Mouse (Mus musculus) MEL (cell line): ENCODE results near the gene Bmp2. TPM values are rescaled to one million over a fixed set of nuclear protein-coding genes. Genes with fewer than 3 reads are reported as not detected.

ENCODE experiments used
- DNase-seq: peaks from one replicate; pipeline ENCODE4 v3.0.0; 2011; ENCODE audit warnings: low read depth, low spot score
- H3K27ac ChIP-seq: 2 replicates; pipeline ENCODE4 v1.5.1; 2012; ENCODE audit warnings: low read depth, mild to moderate bottlenecking, control low read depth, low read length, moderate library complexity; ENCODE audit not compliant: control insufficient read depth
- H3K27me3 ChIP-seq, 2 experiments: fragments of 150-350 bp in 1 of 2; sonication (generic) in 1 of 2; 2 replicates each; pipeline ENCODE4 v1.6.1; 2012; ENCODE audit warnings: low read length in 2 of 2, mild to moderate bottlenecking in 2 of 2, improper control_type of control experiment in 1 of 2, moderate library complexity in 1 of 2; ENCODE audit not compliant: insufficient read depth in 2 of 2, control insufficient read depth in 1 of 2
- H3K36me3 ChIP-seq, 2 experiments: 2 replicates each; pipeline ENCODE4 v1.6.1; 2012 to 2014; ENCODE audit warnings: low read length in 2 of 2, improper control_type of control experiment in 1 of 2, inconsistent platforms in 1 of 2, mild to moderate bottlenecking in 1 of 2; ENCODE audit not compliant: insufficient read depth in 2 of 2, control insufficient read depth in 1 of 2
- H3K4me1 ChIP-seq, 2 experiments: fragments of 150-350 bp in 1 of 2; sonication (generic) in 1 of 2; 2 replicates each; pipeline ENCODE4 v1.6.1; 2012; ENCODE audit warnings: low read length in 2 of 2, improper control_type of control experiment in 1 of 2, mild to moderate bottlenecking in 1 of 2; ENCODE audit not compliant: insufficient read depth in 2 of 2, control insufficient read depth in 1 of 2
- H3K4me3 ChIP-seq, 2 experiments: fragments of 150-350 bp in 1 of 2; sonication (generic) in 1 of 2; 2 replicates each; pipeline ENCODE4 v1.5.1; 2012; ENCODE audit warnings: low read depth in 2 of 2, low read length in 2 of 2, mild to moderate bottlenecking in 2 of 2, moderate library complexity in 2 of 2, control low read depth in 1 of 2, improper control_type of control experiment in 1 of 2; ENCODE audit not compliant: control insufficient read depth in 1 of 2, insufficient read depth in 1 of 2
- H3K79me2 ChIP-seq: 2 replicates; pipeline ENCODE4 v1.6.1; 2012; ENCODE audit warnings: mild to moderate bottlenecking, low read length, moderate library complexity; ENCODE audit not compliant: control insufficient read depth, poor library complexity, insufficient read depth
- H3K9ac ChIP-seq: 2 replicates; pipeline ENCODE4 v1.6.1; 2012; ENCODE audit warnings: low read depth, mild to moderate bottlenecking, control low read depth, low read length, moderate library complexity; ENCODE audit not compliant: control insufficient read depth, poor library complexity, severe bottlenecking
- H3K9me3 ChIP-seq: fragments of 150-350 bp; sonication (generic); replicated peaks from 2 replicates; pipeline ENCODE4 v1.6.1; 2012; ENCODE audit warnings: mild to moderate bottlenecking, low read length, improper control_type of control experiment, moderate library complexity; ENCODE audit not compliant: insufficient read depth
- BHLHE40 ChIP-seq: IDR thresholded peaks from 2 replicates; pipeline ENCODE4 v1.6.1; 2012; ENCODE audit warnings: low read depth, mild to moderate bottlenecking, inconsistent platforms, low read length, improper control_type of control experiment, borderline replicate concordance
- CHD2 ChIP-seq: IDR thresholded peaks from 2 replicates; pipeline ENCODE4 v1.6.1; 2011; ENCODE audit warnings: low read length, improper control_type of control experiment
- CTCF ChIP-seq, 3 experiments: IDR thresholded peaks in 2 of 3; conservative IDR thresholded peaks in 1 of 3; 2 replicates each; pipeline ENCODE4 v1.5.1; 2011 to 2012; ENCODE audit warnings: low read length in 3 of 3, low read depth in 2 of 3, mild to moderate bottlenecking in 2 of 3, improper control_type of control experiment in 1 of 3, inconsistent platforms in 1 of 3, mixed read lengths in 1 of 3, moderate library complexity in 1 of 3; ENCODE audit not compliant: control insufficient read depth in 1 of 3, insufficient read depth in 1 of 3, poor library complexity in 1 of 3, severe bottlenecking in 1 of 3
- E2F4 ChIP-seq: IDR thresholded peaks from 2 replicates; pipeline ENCODE4 v1.6.1; 2011; ENCODE audit warnings: low read depth, low read length, improper control_type of control experiment, borderline replicate concordance
- ELF1 ChIP-seq: IDR thresholded peaks from 2 replicates; pipeline ENCODE4 v1.6.1; 2014; ENCODE audit warnings: low read depth, mild to moderate bottlenecking, inconsistent platforms, low read length, improper control_type of control experiment, moderate library complexity
- EP300 ChIP-seq, 2 experiments: IDR thresholded peaks; 2 replicates each; pipeline ENCODE4 v1.6.1; 2011; ENCODE audit warnings: improper control_type of control experiment in 2 of 2, low read length in 2 of 2, low read depth in 1 of 2, mild to moderate bottlenecking in 1 of 2
- ETS1 ChIP-seq: IDR thresholded peaks from 2 replicates; pipeline ENCODE4 v1.6.1; 2012; ENCODE audit warnings: low read depth, mild to moderate bottlenecking, inconsistent platforms, low read length, improper control_type of control experiment, moderate library complexity
- GABPA ChIP-seq: IDR thresholded peaks from 2 replicates; pipeline ENCODE4 v1.6.1; 2012; ENCODE audit warnings: low read depth, mild to moderate bottlenecking, inconsistent platforms, low read length, improper control_type of control experiment, moderate library complexity
- GATA1 ChIP-seq: IDR thresholded peaks from 2 replicates; pipeline ENCODE4 v1.6.1; 2011; ENCODE audit warnings: low read depth, low read length, improper control_type of control experiment
- HCFC1 ChIP-seq: IDR thresholded peaks from 2 replicates; pipeline ENCODE4 v1.6.1; 2012; ENCODE audit warnings: low read depth, mild to moderate bottlenecking, inconsistent platforms, low read length, improper control_type of control experiment, moderate library complexity
- JUND ChIP-seq: IDR thresholded peaks from 2 replicates; pipeline ENCODE4 v1.6.1; 2011; ENCODE audit warnings: low read depth, mild to moderate bottlenecking, improper control_type of control experiment, low read length
- KAT2A ChIP-seq: conservative IDR thresholded peaks from 2 replicates; pipeline ENCODE4 v1.6.1; 2012; ENCODE audit warnings: low read depth, low read length, improper control_type of control experiment, inconsistent platforms
- MEF2A ChIP-seq: IDR thresholded peaks from 2 replicates; pipeline ENCODE4 v1.6.1; 2014; ENCODE audit warnings: low read depth, mild to moderate bottlenecking, inconsistent platforms, low read length, improper control_type of control experiment; ENCODE audit not compliant: poor library complexity, insufficient replicate concordance, severe bottlenecking; ENCODE audit errors: extremely low read depth
- MYB ChIP-seq: IDR thresholded peaks from 2 replicates; pipeline ENCODE4 v1.6.1; 2011; ENCODE audit warnings: mild to moderate bottlenecking, low read depth, low read length, improper control_type of control experiment
- NELFE ChIP-seq: IDR thresholded peaks from 2 replicates; pipeline ENCODE4 v1.6.1; 2011; ENCODE audit warnings: low read depth, low read length, improper control_type of control experiment
- NRF1 ChIP-seq: IDR thresholded peaks from 2 replicates; pipeline ENCODE4 v1.6.1; 2014; ENCODE audit warnings: low read depth, mild to moderate bottlenecking, inconsistent platforms, low read length, improper control_type of control experiment, moderate library complexity; ENCODE audit not compliant: poor library complexity, insufficient read depth, severe bottlenecking
- POLR2AphosphoS2 ChIP-seq: IDR thresholded peaks from 2 replicates; pipeline ENCODE4 v1.6.1; 2011; ENCODE audit warnings: low read length, improper control_type of control experiment
- POLR2AphosphoS5 ChIP-seq: IDR thresholded peaks from 2 replicates; pipeline ENCODE4 v1.6.1; 2012; ENCODE audit warnings: low read depth, borderline replicate concordance, mild to moderate bottlenecking, inconsistent platforms, low read length, moderate library complexity, mixed read lengths
- RCOR1 ChIP-seq: IDR thresholded peaks from 2 replicates; pipeline ENCODE4 v1.6.1; 2012; ENCODE audit warnings: low read depth, mild to moderate bottlenecking, inconsistent platforms, low read length, improper control_type of control experiment
- SIN3A ChIP-seq: IDR thresholded peaks from 2 replicates; pipeline ENCODE4 v1.6.1; 2012; ENCODE audit warnings: low read length, improper control_type of control experiment, inconsistent platforms
- SMC3 ChIP-seq: IDR thresholded peaks from 2 replicates; pipeline ENCODE4 v1.6.1; 2011; ENCODE audit warnings: low read depth, low read length, improper control_type of control experiment
- TBP ChIP-seq: IDR thresholded peaks from 2 replicates; pipeline ENCODE4 v1.8.0; 2011; ENCODE audit warnings: low read depth, low read length, improper control_type of control experiment
- TCF12 ChIP-seq: IDR thresholded peaks from 2 replicates; pipeline ENCODE4 v1.6.1; 2014; ENCODE audit warnings: low read depth, mild to moderate bottlenecking, inconsistent platforms, low read length, improper control_type of control experiment, moderate library complexity
- UBTF ChIP-seq: IDR thresholded peaks from 2 replicates; pipeline ENCODE4 v1.6.1; 2012; ENCODE audit warnings: low read depth, mild to moderate bottlenecking, inconsistent platforms, low read length, improper control_type of control experiment, moderate library complexity, borderline replicate concordance; ENCODE audit not compliant: insufficient read depth
- USF1 ChIP-seq: IDR thresholded peaks from 2 replicates; pipeline ENCODE4 v1.6.1; 2014; ENCODE audit warnings: low read depth, mild to moderate bottlenecking, inconsistent platforms, low read length, improper control_type of control experiment, moderate library complexity
- USF2 ChIP-seq, 2 experiments: IDR thresholded peaks; 2 replicates each; pipeline ENCODE4 v1.6.1; 2011 to 2012; ENCODE audit warnings: improper control_type of control experiment in 2 of 2, low read length in 2 of 2, borderline replicate concordance in 1 of 2, inconsistent platforms in 1 of 2, low read depth in 1 of 2, mild to moderate bottlenecking in 1 of 2; ENCODE audit not compliant: insufficient read depth in 1 of 2
- ZC3H11A ChIP-seq: IDR thresholded peaks from 2 replicates; pipeline ENCODE4 v1.6.1; 2012; ENCODE audit warnings: low read depth, mild to moderate bottlenecking, inconsistent platforms, low read length, improper control_type of control experiment
- ZMIZ1 ChIP-seq: IDR thresholded peaks from 2 replicates; pipeline ENCODE4 v1.6.1; 2012; ENCODE audit warnings: low read depth, mild to moderate bottlenecking, inconsistent platforms, low read length, improper control_type of control experiment, moderate library complexity
- ZNF384 ChIP-seq: IDR thresholded peaks from 2 replicates; pipeline ENCODE4 v1.6.1; 2012; ENCODE audit warnings: low read depth, mild to moderate bottlenecking, inconsistent platforms, low read length, improper control_type of control experiment
- polyA plus RNA-seq, 2 experiments: library from polyadenylated mRNA; stranded (reverse) in 1 of 2; unstranded in 1 of 2; fragments of >175 nt in 1 of 2; fragments of >200 nt in 1 of 2; gene quantifications; 2 replicates each; pipeline versions ENCODE4 v1.2.1 to v1.2.4; 2012; ENCODE audit warnings: low replicate concordance in 2 of 2, low read depth in 1 of 2; ENCODE audit not compliant: insufficient read length in 2 of 2, insufficient read depth in 1 of 2, missing spikeins in 1 of 2
- total RNA-seq: library from RNA; depleted of rRNA; stranded (reverse); fragments of 300-350 nt; gene quantifications from 2 replicates; pipeline ENCODE4 v1.2.3, GENCODE M21; 2012

Bmp2 gene
- total and polyA plus RNA-seq, 3 experiments, result not detected

- Histone ChIP-seq H3K27ac (no peak overlapping the region), H3K79me2 (no peaks in the 10 kb centered on the region), H3K9ac (no peak overlapping the region), H3K4me3 (0 out of 4 replicates have a peak overlapping the region, but pooled peaks of 1 of the 2 experiments have one; percentile 35), H3K27me3 (no peaks in the 10 kb centered on the region), H3K4me1 (peaks cover 10 to 16% of the 10 kb centered on the region in 2 experiments), H3K9me3 (no peaks in the 10 kb centered on the region), H3K36me3 (peaks cover 0 to 18% of the 10 kb centered on the region in 2 experiments; a peak in 2 of 4 replicates)
- DNase-seq, result peak; percentile 20
- TF ChIP-seq GABPA, result no peak
- peak; percentile 67 for TF ChIP-seq ETS1
- TF ChIP-seq CHD2, result no peak
- TF ChIP-seq ELF1, result no peak
- no peak for TF ChIP-seq MYB
- TF ChIP-seq USF1, result no peak
- no peak for TF ChIP-seq ZMIZ1
- TF ChIP-seq CTCF (IDR thresholded peaks at IDR 0.05 in 2 of 3, conservative IDR thresholded peaks at IDR 0.05 in 1 of 3; ENCODE audit: control insufficient read depth in 1 of 3, insufficient read depth in 1 of 3, low read depth in 2 of 3, low read length in 3 of 3, poor library complexity in 1 of 3, severe bottlenecking in 1 of 3), result no peak
- 0 out of 2 replicates have a peak, but pooled peaks have one; percentile 13 for TF ChIP-seq RCOR1
- no peak for TF ChIP-seq UBTF
- no peak for TF ChIP-seq BHLHE40
- no peak for TF ChIP-seq E2F4
- no peak for TF ChIP-seq KAT2A
- TF ChIP-seq POLR2AphosphoS2, result no peak
- no peak for TF ChIP-seq USF2 (IDR thresholded peaks at IDR 0.05; ENCODE audit: borderline replicate concordance in 1 of 2, insufficient read depth in 1 of 2, low read depth in 1 of 2, low read length in 2 of 2)
- no peak for TF ChIP-seq ZC3H11A
- TF ChIP-seq POLR2AphosphoS5, result no peak
- no peak for TF ChIP-seq HCFC1
- TF ChIP-seq MEF2A, result no peak
- no peak for TF ChIP-seq TBP
- TF ChIP-seq TCF12, result peak; percentile 29; the same call in 1 of the 2 replicates
- no peak for TF ChIP-seq JUND
- no peak for TF ChIP-seq ZNF384
- peak in 1 of 2 experiments; percentile 31; a peak in 2 of 4 replicates for TF ChIP-seq EP300 (IDR thresholded peaks at IDR 0.05; ENCODE audit: low read depth in 1 of 2, low read length in 2 of 2)
- no peak for TF ChIP-seq SMC3
- no peak for TF ChIP-seq SIN3A
- no peak for TF ChIP-seq NELFE
- no peak for TF ChIP-seq NRF1
- peak; percentile 58 for TF ChIP-seq GATA1
Observed at GRCm38 (mm10) chr2:133507045-133507444, 44.9 kb upstream of the Bmp2 start.
